Mouse (Mus musculus) C2C12 (cell line): ENCODE results near the gene Bcdin3d.

Experiments used
- CTCF ChIP-seq: IDR thresholded peaks from one replicate; pipeline ENCODE4 v1.5.1; 2011; ENCODE audit not compliant: control insufficient read depth, insufficient read depth, insufficient read length
- USF1 ChIP-seq: IDR thresholded peaks from one replicate; pipeline ENCODE4 v1.6.1; 2011; ENCODE audit warnings: low read depth, mild to moderate bottlenecking, control low read depth, moderate library complexity

DNA sequence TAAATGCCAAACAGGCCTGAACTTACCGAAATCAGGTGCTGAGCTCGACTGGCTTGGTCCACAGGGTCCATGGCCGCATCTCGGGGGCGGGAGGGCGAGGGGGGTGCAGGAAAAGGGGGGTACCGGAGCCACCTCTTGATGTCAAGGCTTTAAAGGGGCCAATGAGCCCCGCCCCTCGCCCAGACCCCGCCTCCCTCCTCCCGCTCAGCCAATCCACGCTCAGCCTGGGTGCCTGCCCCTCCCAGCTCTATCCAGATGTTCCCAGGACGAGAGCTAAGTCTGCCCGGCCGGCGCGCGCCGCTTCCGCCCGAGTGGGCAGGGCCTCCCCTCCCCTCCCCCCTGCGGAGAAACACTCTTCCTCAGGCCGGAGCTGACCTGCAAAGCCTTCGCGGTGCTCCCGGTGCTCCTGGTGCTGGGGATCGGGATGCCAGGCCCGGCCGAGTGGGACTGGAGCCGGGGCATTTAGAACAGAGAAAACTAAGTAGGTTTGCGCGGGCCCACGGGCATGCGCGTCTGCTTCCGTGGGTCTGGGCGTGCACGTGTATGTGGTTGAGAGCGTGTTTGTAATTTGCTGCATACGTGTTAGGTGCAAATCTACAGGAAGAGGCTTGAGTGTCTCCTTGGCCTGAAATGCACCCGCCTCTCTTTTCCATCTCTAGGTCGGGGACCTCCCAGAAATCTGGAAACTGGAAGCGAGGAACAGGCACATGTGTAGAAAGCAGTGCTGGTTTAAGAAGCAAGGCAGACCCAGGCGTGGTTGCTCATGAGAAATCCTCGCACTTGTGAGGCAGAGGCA, 16.7 kb downstream of the Bcdin3d start, which contains the start of gene Nckap5l:
- no peak for TF ChIP-seq CTCF
- TF ChIP-seq USF1, result no peak
